Mouse (Mus musculus) urinary bladder, adult 18-20 months (tissue): Measurements from ENCODE around the gene Ccnd3.
"Not testable (repeated sequence)": the region's sequence is repeated elsewhere in the genome, so short reads cannot be mapped to it uniquely, and the experiment has no call there.

Experiments used
- DNase-seq, 2 experiments: peaks; one replicate each; pipeline ENCODE4 v3.0.0; 2022; ENCODE audit warnings: low spot score in 2 of 2, mixed read lengths in 2 of 2

Ccnd3 gene

GRCm38 (mm10) chr17:47482401-47482800 is 22.4 kb upstream of the Ccnd3 start:
- DNase-seq, result no peak

GRCm38 (mm10) chr17:47484241-47484921 is 20.5 kb upstream of the Ccnd3 start:
- DNase-seq, result peak in 1 of 2 experiments; percentile 70

GRCm38 (mm10) chr17:47484993-47485392 is 19.9 kb upstream of the Ccnd3 start:
- no peak for DNase-seq

- DNase-seq, result no peak
Measured at GRCm38 (mm10) chr17:47485791-47486190, 19.1 kb upstream of the Ccnd3 start.

GRCm38 (mm10) chr17:47490791-47491190 is 14.1 kb upstream of the Ccnd3 start:
- no peak for DNase-seq

- DNase-seq, result no peak
Measured at GRCm38 (mm10) chr17:47492731-47493130, 12.1 kb upstream of the Ccnd3 start.

GRCm38 (mm10) chr17:47493653-47494052 is 11.2 kb upstream of the Ccnd3 start:
- DNase-seq, result no peak

GRCm38 (mm10) chr17:47494132-47494531 is 10.7 kb upstream of the Ccnd3 start:
- no peak for DNase-seq

GRCm38 (mm10) chr17:47501531-47501930 is 3.3 kb upstream of the Ccnd3 start:
- DNase-seq, result no peak

- DNase-seq, result peak; percentile 90 to 97
Measured at GRCm38 (mm10) chr17:47501946-47502706, 2.7 kb upstream of the Ccnd3 start, which contains the start of gene Taf8. Taf8 (minus strand) TSS chr17:47502292.

- DNase-seq, result not testable (repeated sequence)
Measured at GRCm38 (mm10) chr17:47502707-47503045, 2.2 kb upstream of the Ccnd3 start.

GRCm38 (mm10) chr17:47503689-47504088 is 1.2 kb upstream of the Ccnd3 start:
- no peak for DNase-seq

GRCm38 (mm10) chr17:47504228-47504627 is 623 bp upstream of the Ccnd3 start:
- no peak for DNase-seq

GRCm38 (mm10) chr17:47505566-47505965 is 715 bp downstream of the Ccnd3 start:
- DNase-seq, result no peak

- no peak for DNase-seq
Measured at GRCm38 (mm10) chr17:47506042-47506441, 1.2 kb downstream of the Ccnd3 start.

- no peak for DNase-seq
Measured at GRCm38 (mm10) chr17:47506697-47507096, 1.8 kb downstream of the Ccnd3 start.

GRCm38 (mm10) chr17:47507523-47507922 is 2.7 kb downstream of the Ccnd3 start:
- no peak for DNase-seq

- DNase-seq, result peak; percentile 89 to 96
Measured at GRCm38 (mm10) chr17:47508012-47508608, 3.3 kb downstream of the Ccnd3 start.

GRCm38 (mm10) chr17:47509031-47509705 is 4.3 kb downstream of the Ccnd3 start:
- no peak for DNase-seq

- DNase-seq, result peak; percentile 96 to 97
Measured at GRCm38 (mm10) chr17:47511111-47512020, 6.5 kb downstream of the Ccnd3 start.
